Mouse (Mus musculus) kidney, postnatal 10 days (tissue): ENCODE measurements around the gene Dnajc16.

Source experiments
- DNase-seq: peaks from one replicate; pipeline ENCODE4 v3.0.0; 2021; ENCODE audit warnings: mixed read lengths

Dnajc16 gene

DNA sequence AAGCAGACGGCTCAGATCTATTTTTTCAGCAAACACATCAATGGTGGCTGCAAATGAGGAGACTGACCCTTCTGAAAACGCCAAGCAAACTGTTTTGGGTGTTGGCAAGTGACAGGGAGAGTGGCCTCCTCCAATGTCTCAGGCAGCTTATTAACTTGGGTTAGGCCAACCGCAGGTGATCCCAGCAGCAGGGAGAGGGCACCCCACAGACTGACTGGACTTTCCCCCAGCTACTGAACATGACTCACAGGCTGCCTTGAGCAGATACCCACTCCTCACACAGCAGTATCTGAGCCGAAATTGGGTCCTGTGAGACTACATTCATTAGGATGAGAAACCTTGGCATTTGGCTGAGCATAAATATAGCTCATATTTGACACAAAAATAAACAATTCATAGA is 29.8 kb downstream of the Dnajc16 start:
- DNase-seq = peak; percentile 30

DNA sequence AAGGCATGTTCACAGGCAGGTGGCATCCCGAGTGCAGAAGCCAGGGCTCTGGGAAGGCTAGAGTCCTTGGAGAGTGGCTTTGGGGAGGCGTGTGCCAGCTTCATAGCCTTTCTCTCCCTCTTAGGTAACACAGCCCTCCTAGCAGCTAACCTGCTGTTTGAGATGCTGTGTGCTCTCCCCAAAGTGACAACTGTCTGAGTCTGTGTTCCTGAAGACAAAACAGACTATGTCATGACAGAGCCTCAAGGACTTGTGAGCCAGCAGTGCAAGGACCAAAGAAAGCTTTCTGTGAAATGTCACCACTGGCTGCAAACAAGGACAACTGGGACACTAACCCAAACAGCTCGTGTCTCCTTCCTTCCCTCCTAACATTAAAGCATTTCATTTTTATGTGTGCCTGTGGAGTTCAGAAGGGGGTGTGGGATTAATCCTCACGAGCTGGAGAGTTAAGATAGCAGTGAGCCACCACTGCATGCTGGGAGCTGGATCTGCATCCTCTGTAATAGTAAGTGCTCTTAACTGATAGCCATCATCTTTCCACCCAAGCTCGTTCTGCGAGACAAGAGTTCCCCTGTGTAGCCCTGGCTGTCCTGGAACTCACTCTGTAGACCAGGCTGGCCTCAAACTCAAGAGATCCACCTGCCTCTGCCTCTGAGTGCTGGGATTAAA is 31.7 kb downstream of the Dnajc16 start:
- DNase-seq = no peak

DNA sequence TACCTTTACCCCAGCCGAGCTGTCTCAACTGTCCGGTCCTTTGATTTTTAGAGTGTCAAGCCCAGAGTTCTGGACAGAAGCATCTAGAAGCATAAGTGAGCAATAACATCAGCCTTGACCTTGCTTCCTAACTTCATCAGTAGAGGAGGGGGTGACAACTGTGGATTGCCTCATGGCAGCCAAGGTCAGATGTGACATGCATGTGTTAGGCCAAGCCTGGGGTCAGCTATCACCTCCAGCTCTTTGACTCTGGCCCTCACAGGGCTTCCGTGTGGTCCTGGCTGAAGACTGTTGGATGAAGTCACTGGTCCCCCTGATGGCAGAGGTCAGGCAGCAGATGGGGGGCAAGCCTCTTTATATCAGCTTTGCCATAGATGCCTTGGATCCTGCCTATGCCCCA is 33.6 kb downstream of the Dnajc16 start:
- DNase-seq = no peak

DNA sequence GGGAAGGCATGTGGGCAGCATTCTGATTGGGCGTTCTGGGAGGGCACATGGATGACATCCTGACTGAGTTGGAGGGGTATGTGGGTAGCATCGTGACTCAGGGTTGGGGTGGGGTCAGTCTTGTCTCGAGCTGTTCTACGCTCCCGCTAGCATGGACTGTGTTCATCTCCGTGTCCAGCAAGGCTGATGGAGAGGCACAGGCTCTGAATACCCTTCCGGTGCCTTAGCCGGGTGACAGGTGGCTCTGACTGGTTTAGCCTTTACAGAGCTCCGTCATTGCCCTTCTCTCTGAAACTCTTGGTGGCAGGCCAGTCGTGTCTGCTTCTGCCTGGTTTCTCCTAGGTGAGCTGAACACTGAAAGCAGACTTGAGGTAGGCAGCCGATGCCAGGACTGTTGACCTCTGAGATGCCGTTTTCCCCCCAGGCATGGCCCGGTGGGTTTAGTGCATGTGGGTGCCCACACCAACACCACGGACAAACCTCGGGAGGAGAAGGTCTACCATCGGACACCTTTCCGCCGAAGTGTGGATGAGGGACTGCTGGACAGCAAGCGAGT is 35.3 kb downstream of the Dnajc16 start:
- DNase-seq = peak; percentile 25

DNA sequence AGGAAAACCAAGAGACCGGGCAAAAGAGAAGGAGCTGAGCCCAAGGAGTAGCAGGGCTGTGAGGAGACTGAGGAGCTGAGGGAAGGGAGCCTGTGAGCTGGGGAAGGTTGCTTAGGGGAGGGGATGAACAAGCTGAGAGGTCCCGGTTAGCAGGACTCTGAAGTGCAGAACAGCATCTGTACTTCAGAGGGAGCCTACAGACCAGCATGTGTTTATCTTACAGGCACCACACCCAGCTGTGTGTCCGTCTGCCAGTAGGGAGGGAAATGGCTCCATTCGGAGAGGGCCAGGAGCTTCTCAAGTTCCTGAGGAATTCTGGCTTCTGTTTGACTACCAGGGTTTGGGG is 38.7 kb downstream of the Dnajc16 start:
- no peak for DNase-seq

DNA sequence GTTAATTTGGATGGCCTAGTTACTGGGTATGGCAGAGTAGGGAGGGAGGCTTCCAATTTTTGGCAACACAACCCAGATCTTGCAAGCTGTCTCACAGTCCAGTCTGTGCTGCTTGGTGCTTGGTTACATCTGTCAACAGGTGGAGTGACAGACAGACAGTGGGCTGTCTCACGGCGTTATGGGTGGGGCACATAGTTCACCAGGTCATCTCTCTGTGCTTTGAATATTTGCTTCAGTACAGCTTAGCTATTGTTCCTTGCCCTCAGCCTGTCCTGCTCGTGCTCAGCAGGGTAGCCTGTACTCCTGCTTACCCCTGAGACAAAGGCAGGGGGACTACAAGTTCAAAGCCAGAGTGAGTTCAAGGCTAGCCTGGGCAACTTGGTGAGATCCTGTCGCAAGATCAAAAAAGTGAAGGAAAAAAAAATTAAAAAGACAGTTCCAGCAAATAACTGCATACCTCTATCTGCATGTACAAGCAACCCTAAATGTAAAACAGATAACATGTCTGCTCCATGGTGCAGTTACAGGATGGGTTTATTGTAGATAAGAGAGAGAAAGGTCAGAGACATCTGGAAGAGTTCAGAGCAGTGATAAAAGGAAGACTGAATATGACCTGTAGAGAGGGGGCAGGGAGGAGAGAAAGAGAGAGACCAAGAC is 39.2 kb downstream of the Dnajc16 start:
- no peak for DNase-seq

DNA sequence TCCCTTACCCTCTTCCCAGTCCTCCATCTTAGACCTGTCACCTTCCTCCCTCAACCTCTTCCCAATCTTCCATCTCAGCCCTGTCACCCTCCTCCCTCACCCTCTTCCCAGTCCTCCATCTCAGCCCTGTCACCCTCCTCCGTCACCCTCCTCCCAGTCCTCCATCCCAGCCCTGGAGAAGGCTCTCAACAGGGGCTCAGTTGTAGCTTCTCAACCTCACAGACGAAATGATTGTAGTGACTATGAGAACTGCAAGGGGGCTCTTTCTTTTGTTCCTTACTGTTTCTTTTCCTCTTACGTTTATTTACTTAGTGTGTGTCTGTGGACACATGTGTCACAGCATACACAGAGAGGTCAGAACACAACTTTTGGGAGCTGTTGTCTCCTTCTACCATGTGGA is 39.9 kb downstream of the Dnajc16 start:
- no peak for DNase-seq

DNA sequence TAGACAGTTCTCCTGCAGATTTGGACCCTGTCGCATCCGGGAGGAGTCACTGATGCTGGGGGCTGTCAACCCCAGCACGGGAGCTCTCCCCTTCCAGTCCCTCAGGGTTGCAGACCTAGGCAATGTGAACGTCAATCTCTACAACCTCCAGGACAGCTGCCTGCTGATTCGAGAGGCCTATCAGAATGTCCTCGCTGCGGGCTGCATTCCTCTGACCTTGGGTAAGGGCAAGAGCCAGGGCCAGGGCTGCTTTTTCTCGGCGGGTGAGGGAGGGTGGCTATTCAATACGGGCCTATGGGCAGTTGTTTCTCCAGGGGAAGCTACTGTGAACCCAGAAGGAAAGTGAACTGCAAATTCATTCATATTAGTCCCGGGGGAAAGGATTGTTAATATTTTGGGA is 41.2 kb downstream of the Dnajc16 start:
- no peak for DNase-seq

DNA sequence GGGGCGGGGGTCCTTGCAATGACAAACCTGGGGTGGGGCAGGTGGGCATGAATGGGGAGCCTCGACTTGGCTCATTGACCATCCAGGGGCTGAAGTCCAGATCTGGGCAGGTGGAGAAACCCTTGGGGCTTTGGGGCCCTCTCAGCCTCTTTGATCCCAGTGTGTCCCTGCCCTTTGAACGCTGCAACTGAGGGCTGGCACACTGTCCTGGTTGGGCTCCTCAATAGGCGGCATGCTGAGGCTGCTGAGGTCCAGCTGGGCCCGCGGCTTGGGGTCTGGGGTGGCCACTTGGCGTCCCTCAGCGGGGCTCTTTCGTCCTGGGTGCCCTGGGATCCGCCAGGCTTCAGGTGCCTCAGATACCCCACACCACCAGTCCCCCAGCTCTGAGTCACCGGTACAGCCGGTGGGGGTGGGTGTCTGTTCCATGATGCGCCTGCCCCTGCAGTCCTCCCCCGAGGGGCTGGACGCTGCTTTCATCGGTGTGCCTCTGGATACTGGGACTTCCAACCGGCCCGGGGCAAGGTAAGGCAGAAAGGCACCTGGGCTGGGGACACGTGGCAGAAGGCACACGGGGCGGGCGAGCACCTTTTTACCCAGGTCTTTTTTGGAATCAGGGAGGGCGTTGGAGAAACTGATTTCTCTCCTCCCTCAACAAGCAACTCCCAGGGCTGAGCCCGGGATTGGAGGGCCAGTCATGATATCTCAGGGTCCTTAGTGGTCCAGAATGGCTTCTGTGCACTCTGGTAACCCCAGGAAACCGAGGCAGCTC is 44.0 kb downstream of the Dnajc16 start, which contains the start of gene Agmat:
Agmat (plus strand) TSS at position 95 of the 769 bp plus-strand sequence.
- DNase-seq = no peak

DNA sequence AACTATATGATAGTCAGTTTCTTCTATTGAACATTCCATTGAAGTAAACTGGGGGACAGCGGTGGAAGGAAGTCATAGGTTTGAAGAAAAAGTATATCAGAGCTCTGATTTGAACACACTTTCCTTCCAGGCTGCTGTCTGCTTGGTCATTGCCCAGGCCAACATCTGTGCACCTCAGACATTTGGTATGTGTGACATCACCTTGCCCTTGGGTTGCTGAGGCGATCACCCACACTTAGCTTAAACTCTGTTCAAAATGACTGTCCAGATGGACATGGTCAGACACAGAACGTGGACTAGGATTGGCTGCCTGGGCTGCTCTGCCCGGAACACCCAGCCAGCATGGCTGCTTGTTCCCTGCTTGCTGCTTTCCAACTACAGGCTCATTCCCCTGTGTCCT is 48.4 kb downstream of the Dnajc16 start:
- no peak for DNase-seq

DNA sequence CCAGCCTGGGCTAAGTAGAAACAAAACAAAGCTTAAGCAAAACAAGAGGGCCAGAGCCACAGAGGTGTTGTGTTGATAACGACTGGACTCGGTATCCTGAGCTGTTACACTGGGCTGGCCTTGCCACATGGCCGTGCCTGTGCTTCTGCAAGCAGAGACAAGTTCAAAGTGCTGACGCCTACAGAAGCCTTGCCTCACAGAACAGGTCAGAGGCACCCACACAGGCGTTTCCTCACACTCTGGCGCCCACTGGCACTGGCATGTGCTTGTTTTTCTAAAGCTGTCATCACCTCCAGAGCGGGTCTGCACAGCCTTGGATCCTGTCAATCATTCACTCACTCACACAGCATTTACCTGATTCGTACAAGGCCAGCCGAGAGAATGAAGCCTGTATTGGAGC is 48.9 kb downstream of the Dnajc16 start:
- DNase-seq = peak; percentile 79

DNA sequence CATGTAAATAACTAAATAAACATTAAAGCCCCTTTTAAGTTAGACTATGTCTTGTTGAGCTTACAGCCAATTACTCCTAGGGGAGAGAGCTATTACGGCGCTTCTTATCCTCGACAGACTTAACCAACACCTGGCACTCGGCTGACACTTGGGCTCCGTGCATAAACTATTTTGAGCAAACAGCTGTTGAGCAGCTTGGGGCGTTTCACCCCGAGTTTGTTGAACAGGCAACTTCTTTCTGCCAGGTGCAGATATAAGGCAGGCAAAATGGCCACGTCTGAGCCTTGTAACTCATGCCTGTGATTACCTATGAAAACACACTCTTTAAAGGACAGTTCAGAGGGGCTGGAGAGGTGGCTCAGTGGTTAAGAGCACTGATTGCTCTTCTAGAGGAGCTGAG is 52.7 kb downstream of the Dnajc16 start:
- no peak for DNase-seq

DNA sequence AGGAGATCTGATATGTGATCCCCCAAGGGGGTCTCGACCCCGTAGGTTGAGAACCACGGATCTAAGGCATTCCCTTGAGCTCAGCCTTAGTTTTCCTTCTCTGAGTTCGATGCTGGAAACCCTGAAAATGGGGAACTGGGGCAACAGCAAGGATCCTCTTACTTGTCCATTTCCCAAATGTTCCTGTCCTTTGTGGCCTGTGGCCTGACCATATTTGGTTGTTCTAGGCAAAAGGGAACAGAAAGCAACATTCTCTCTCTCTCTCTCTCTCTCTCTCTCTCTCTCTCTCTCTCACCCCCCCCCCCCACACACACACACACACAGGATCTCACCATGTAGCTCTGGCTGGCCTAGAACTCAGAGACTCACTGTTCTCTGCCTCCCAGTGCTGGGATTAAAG is 53.9 kb downstream of the Dnajc16 start:
- no peak for DNase-seq

DNA sequence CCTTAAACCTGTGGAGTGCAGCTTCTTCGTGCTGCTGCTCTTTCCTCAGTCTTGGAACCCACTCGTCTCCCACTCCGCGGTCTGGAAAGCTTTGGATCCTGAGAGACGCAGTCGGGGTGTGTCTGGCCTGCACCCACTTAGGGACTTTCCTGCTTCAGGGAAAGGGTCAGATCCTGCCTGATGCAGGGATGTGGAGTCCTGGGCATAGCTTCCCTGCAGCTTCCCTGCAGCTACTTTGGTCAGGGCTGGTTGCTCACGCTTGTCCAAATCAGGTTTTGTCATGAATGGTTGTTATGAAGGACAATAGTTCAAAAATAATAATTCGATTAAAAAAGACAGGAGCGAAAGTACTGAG is 55.5 kb downstream of the Dnajc16 start:
- no peak for DNase-seq

DNA sequence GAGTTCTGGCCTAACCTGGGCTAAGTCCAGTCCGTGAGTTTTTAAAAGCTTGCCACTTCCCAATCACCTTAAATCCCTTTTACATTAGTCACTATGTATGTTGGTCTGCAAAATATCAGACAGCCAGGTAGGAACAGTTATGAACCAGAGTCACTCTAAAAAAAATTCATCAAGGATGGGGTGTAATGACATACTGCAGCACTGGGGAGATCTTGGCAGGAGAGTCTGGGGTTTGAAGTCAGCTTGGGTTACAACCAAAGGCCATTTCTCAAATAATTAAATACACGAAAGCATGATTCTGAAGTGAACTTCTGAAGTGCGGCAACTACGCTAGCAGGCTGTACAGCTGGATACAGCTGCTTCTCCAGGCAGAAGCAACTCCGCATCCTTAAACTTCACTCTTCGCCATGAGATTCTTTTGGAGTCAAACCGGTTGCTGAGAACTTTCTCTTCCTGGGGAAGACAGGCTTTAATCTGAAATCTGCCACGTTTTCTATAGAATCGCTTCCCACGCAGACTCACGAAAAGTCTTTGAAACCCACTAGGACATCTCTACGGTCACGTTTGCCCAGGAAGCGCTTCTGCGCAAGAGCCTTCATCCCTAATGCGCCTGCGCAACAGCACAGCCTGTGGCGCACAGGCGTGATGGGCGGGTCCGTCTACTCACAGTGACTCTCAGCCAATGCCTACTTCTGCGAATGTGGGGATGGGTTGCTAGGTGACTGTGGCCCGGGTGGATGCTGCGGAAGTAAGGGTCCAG is 56.1 kb downstream of the Dnajc16 start:
- DNase-seq = peak; percentile 93

DNA sequence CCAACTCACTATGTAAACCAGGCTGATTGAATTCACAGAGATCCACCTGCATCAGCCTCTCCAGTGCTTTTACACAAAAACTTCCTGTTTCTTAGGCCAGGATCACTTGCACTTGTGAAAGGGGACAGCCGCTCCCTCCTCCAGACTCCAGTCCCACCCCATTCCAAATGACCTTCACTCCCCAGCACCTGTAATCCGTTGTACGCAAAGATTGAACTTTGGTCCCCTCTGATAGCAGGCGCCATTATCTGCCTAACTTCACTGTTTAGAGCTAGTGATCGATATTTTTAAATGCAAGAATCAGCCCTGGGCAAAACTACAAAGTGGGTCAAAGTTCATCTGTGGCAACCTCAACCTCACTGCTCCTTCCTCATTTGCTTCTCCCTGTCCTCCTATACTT is 59.0 kb downstream of the Dnajc16 start:
- DNase-seq = no peak

DNA sequence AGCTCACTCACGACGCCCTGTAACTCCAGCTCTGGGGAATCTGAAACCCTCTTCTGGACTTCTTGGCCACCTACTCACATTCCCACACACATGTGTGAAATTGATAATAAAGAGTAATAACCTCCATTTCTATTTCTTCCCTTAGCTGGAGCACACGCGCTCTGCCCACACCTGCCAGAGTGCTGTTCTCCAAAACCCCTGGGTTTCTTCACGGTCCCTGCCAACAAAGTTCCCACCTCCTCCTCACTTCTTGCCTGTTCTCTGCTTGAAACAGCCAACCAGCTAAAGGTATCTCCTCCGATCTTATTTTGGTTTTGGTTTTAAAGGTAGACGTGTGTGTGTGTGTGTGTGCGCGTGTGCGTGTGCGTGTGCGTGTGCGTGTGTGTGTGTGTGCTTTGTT is 60.3 kb downstream of the Dnajc16 start:
- no peak for DNase-seq

DNA sequence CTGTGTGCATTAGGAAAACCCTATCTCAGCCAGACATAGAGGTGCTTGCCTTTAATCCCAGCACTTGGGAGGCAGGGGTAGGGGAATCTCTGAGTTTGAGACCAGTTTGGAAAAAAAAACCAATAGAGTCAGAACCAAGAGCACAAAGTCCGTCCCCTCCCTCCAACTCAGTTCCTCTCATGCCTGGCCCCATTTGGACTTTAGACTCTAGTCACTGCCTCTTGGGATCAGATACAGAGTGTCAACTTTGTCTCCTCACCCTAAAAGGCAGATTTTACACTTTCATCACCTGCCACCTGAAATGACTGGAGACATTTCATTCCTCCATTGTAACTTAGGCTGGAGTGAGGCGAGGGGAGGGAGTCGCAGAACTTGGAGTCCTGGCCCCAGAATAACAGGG is 61.5 kb downstream of the Dnajc16 start:
- no peak for DNase-seq

DNA sequence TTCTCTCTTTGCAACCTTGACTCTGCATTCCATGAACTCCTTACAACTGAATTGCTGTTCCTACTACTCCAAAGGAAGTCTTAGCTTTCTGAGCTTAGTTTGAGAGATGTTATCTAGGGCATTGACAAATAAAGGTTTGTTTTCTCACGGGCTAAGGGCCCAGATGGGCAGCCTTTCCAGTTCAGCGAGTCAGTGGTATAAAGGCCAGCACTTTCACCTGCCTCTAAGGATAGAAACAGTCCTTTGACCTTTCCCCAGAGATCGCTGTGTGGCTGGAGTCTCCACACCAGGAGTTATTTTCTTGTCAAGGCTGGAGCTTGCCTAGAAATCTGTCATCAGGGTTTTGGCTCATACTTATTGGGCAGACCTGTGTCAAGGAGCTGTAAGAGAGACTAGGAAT is 65.0 kb downstream of the Dnajc16 start:
- DNase-seq = no peak

DNA sequence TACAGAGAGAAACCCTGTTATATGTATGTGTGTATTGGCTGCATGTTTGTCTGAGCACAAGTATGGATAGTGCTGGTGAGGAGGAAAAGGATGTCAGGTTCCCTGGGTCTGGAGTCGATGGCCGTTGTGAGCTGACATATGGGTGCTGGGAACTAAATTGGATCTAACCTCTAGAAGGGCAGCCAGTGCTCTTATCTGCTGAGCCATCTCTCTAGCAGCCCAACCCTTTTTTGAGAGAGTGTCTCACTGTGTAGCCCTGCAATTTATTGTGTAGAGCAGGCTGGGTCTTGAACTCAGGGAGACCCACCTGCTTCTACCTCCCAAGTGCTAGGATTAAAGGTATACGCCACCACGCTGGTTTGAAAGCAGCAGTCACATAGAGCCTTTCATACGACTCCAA is 65.5 kb downstream of the Dnajc16 start:
- DNase-seq = no peak

DNA sequence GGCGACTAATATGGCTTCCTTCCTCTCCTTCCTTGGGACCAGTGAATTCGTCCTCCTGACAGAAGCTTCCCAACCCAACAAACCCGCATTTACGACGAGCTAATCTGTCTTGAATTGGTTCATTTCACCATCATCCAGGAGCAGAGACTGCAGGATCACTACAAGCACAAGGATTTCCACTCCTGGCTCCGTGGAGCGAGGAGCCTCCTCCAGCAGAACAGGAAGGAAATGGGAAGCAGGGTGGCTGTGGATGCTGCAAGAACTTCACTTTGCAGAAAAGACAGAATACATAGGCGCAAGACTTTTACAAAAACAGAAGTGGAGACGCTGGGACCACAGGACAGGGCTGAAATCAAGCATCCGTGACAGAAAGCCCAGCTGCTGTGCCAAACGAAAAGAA is 66.1 kb downstream of the Dnajc16 start:
- no peak for DNase-seq

DNA sequence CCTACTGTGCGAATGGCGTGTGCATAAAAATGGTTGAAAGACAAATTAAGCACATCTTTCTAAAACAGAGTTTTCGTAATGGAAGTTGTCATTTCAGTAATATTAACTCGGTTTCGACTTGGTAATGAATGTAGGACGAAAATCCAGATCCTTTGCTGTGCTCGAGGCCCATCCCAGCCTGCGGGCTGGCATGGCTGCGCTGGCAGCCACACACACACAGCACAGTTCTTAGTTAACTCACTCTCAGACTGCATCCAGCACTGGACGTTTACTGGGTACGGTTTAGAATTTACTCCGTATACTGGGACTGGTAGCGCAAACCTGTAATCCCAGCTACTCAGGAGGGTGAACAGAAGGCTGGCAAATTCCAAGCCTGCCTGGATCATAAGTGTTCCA is 67.1 kb downstream of the Dnajc16 start:
- DNase-seq = no peak
